Mouse (Mus musculus) heart, postnatal 0 days (tissue): ENCODE measurements around the gene Eps8.

Experiments used
- CTCF ChIP-seq: IDR thresholded peaks from 2 replicates; pipeline ENCODE4 v1.5.1; 2016; ENCODE audit warnings: antibody characterized with exemption, control low read depth, low read depth
- EP300 ChIP-seq: IDR thresholded peaks from 2 replicates; pipeline ENCODE4 v1.6.1; 2016; ENCODE audit warnings: antibody characterized with exemption, low read depth

GRCm38 (mm10) chr6:137694310-137694709, 39.6 kb upstream of the Eps8 start:
- TF ChIP-seq CTCF, result no peak
- no peak for TF ChIP-seq EP300
